ENCODE assay signal across 16 mouse cellular contexts in genomic region chr14:72342181-72342580, GRCm38 (mm10).
DNase-seq lines count a peak whose midpoint lies in the region; ATAC-seq and TF ChIP-seq lines count a peak whose summit lies in the region.
"Had no signal": no experiment of that assay in that cellular context is flagged by ENCODE, and none has a peak within 500 bp of the region (broad histone marks: within the 10 kb centered on the region; RNA-seq: fewer than 3 reads in every experiment).

No protein-coding gene starts in this region.

- H3K4me2 ChIP-seq in lung, embryonic 14.5 days = no peak overlapping the region
- H3K4me2 ChIP-seq in forebrain, embryonic 14.5 days (ENCODE audit: low read length) = peak overlapping the region; percentile 28; the same call in 1 of the 2 replicates
- H3K4me2 ChIP-seq: heart, embryonic 15.5 days; hindbrain, embryonic 13.5 days; stomach, embryonic 15.5 days had no signal

- peak; percentile 18 for DNase-seq in gastrocnemius, adult 2 months
- DNase-seq in gastrocnemius, adult 18-20 months (ENCODE audit: low spot score) = no peak
- DNase-seq in lung, embryonic 14.5 days = peak; percentile 33
- DNase-seq in lung, postnatal 25 days (ENCODE audit: low spot score) = no peak
- no peak for DNase-seq in forebrain, embryonic 14.5 days (ENCODE audit: low spot score)
- DNase-seq in mesoderm, embryonic 11.5 days (ENCODE audit: low read depth, low spot score) = peak; percentile 5
- DNase-seq in left cerebral cortex, adult 8-10 months (ENCODE audit: low spot score in 2 of 2) = no peak
- no peak for DNase-seq in B cell, adult 2 months
- DNase-seq: cerebellum, adult 9-11 months; gastrocnemius, postnatal 36 days; kidney, postnatal 25 days; layer of hippocampus, postnatal 36 days; thymus, postnatal 25 days had no signal

- no peaks in the 10 kb centered on the region for H3K9me3 ChIP-seq in lung, embryonic 14.5 days (ENCODE audit: low read depth, low read length)
- H3K9me3 ChIP-seq in forebrain, embryonic 14.5 days (replicated peaks; ENCODE audit: control insufficient read depth, low read length) = no peaks in the 10 kb centered on the region
- H3K9me3 ChIP-seq: heart, embryonic 15.5 days; hindbrain, embryonic 13.5 days; stomach, embryonic 15.5 days had no signal

- no peak for TF ChIP-seq CTCF in gastrocnemius, adult 2 months (IDR thresholded peaks at IDR 0.05)
- no peak for TF ChIP-seq CTCF in lung, embryonic 14.5 days (IDR thresholded peaks at IDR 0.05; ENCODE audit: low read depth)

- no peak; the same call in 1 of the 2 replicates for ATAC-seq in lung, embryonic 14.5 days (ENCODE audit: insufficient read depth)
- ATAC-seq in forebrain, embryonic 14.5 days = peak; percentile 63

- H3K4me3 ChIP-seq in gastrocnemius, adult 2 months = no peak overlapping the region
- no peak overlapping the region for H3K4me3 ChIP-seq in lung, embryonic 14.5 days (ENCODE audit: low read depth, low read length)
- no peak overlapping the region for H3K4me3 ChIP-seq in forebrain, embryonic 14.5 days (ENCODE audit: low read depth, low read length)
- H3K4me3 ChIP-seq: heart, embryonic 15.5 days; hindbrain, embryonic 13.5 days; stomach, embryonic 15.5 days had no signal

- H3K9ac ChIP-seq in lung, embryonic 14.5 days = no peak overlapping the region
- no peak overlapping the region for H3K9ac ChIP-seq in forebrain, embryonic 14.5 days (ENCODE audit: low read length)
- H3K9ac ChIP-seq: heart, embryonic 15.5 days; hindbrain, embryonic 13.5 days; stomach, embryonic 15.5 days had no signal

- intact Hi-C loops in gastrocnemius, adult 2 months (cut with DNase I) = no loop called here

- 21% methylated on average over 5 of the region's 5 CpGs for WGBS in lung, embryonic 14.5 days
- 18% methylated on average over 5 of the region's 5 CpGs for WGBS in forebrain, embryonic 14.5 days

- H3K4me1 ChIP-seq in lung, embryonic 14.5 days (ENCODE audit: insufficient read depth) = no peaks in the 10 kb centered on the region
- peaks cover 3% of the 10 kb centered on the region for H3K4me1 ChIP-seq in forebrain, embryonic 14.5 days (ENCODE audit: control insufficient read depth, insufficient read depth, low read length)
- H3K4me1 ChIP-seq: heart, embryonic 15.5 days; hindbrain, embryonic 13.5 days; stomach, embryonic 15.5 days had no signal

- H3K27me3 ChIP-seq in lung, embryonic 14.5 days (ENCODE audit: insufficient read depth, low read length) = no peaks in the 10 kb centered on the region
- no peaks in the 10 kb centered on the region for H3K27me3 ChIP-seq in forebrain, embryonic 14.5 days (replicated peaks; ENCODE audit: control insufficient read depth, insufficient read depth, low read length)
- H3K27me3 ChIP-seq: heart, embryonic 15.5 days; hindbrain, embryonic 13.5 days; stomach, embryonic 15.5 days had no signal

- H3K36me3 ChIP-seq in lung, embryonic 14.5 days (ENCODE audit: insufficient read depth) = no peaks in the 10 kb centered on the region
- H3K36me3 ChIP-seq in forebrain, embryonic 14.5 days (ENCODE audit: control insufficient read depth, insufficient read depth, low read length) = no peaks in the 10 kb centered on the region
- H3K36me3 ChIP-seq: heart, embryonic 15.5 days; hindbrain, embryonic 13.5 days; stomach, embryonic 15.5 days had no signal

- H3K27ac ChIP-seq in gastrocnemius, adult 2 months = no peak overlapping the region
- no peak overlapping the region for H3K27ac ChIP-seq in lung, embryonic 14.5 days (ENCODE audit: low read depth)
- no peak overlapping the region for H3K27ac ChIP-seq in forebrain, embryonic 14.5 days (ENCODE audit: low read depth, low read length)
- H3K27ac ChIP-seq: heart, embryonic 15.5 days; stomach, embryonic 15.5 days had no signal

Comparison
In these comparisons a context has a peak if more than half of its experiments do, and no peak if none do; other contexts are left out.
1. DNase-seq: peak in gastrocnemius, adult 2 months (single experiment), lung, embryonic 14.5 days (single experiment) and mesoderm, embryonic 11.5 days (single experiment); none in gastrocnemius, adult 18-20 months (single experiment), lung, postnatal 25 days (single experiment), forebrain, embryonic 14.5 days (single experiment), left cerebral cortex, adult 8-10 months (0 of 2) and B cell, adult 2 months (0 of 2).